Mouse (Mus musculus) gastrocnemius, postnatal 4 days (tissue): ENCODE results near the gene Cer1. TPM values are rescaled to one million over a fixed set of nuclear protein-coding genes. Genes with fewer than 3 reads are reported as not detected.

Source experiments
- total RNA-seq, 2 experiments: library from RNA; stranded (reverse); gene quantifications; 2 replicates each; pipeline ENCODE4 v1.2.3; 2021

The Cer1 gene
- total RNA-seq, 2 experiments from 2014 or later, result 0.16 to 0.32 TPM

Other genes with a start within 250 kb of the Cer1 start
- 100 to 1,000 TPM; 204 to 213 TPM for gene Nfib, start 179.4 kb downstream of the Cer1 start, total RNA-seq
- gene Zdhhc21, start 25.2 kb downstream of the Cer1 start, total RNA-seq, result 10 to 100 TPM; 14.4 to 14.6 TPM
- gene Frem1, start 167.2 kb upstream of the Cer1 start, total RNA-seq, result 1 to 10 TPM; 7.2 to 9.4 TPM